Mouse (Mus musculus) spleen, adult 18-20 months (tissue): Measurements from ENCODE around the gene Cdh18.

Experiments used
- DNase-seq, 2 experiments: peaks; one replicate each; pipeline ENCODE4 v3.0.0; 2022; ENCODE audit warnings: mixed read lengths in 2 of 2

The Cdh18 gene

GRCm38 (mm10) chr15:23470527-23471475 lies 922.0 kb downstream of the Cdh18 start:
- DNase-seq = no peak

- DNase-seq = no peak
These were observed 937.5 kb downstream of the Cdh18 start for GRCm38 (mm10) chr15:23486306-23486705.

GRCm38 (mm10) chr15:23506480-23506879 lies 957.7 kb downstream of the Cdh18 start:
- no peak for DNase-seq

GRCm38 (mm10) chr15:23509694-23510093 lies 960.9 kb downstream of the Cdh18 start:
- no peak for DNase-seq

- DNase-seq = no peak
These were observed 967.0 kb downstream of the Cdh18 start for GRCm38 (mm10) chr15:23515786-23516185.

GRCm38 (mm10) chr15:23518079-23518478 lies 969.3 kb downstream of the Cdh18 start:
- no peak for DNase-seq
